Mouse (Mus musculus) thymus, adult 2 months (tissue): ENCODE data around the gene Lrit2.

Experiments used
- CTCF ChIP-seq: fragments of 200-500 bp; IDR thresholded peaks from 2 replicates; pipeline ENCODE4 v1.5.1; 2012; ENCODE audit warnings: mild to moderate bottlenecking, control low read depth, low read length, moderate library complexity, borderline replicate concordance; ENCODE audit not compliant: control insufficient read depth, poor library complexity, insufficient read depth; ENCODE audit errors: extremely low read depth
- POLR2A ChIP-seq: fragments of 200-500 bp; IDR thresholded peaks from 2 replicates; pipeline ENCODE4 v1.6.1; 2012; ENCODE audit warnings: mild to moderate bottlenecking, low read length, control low read depth, moderate library complexity; ENCODE audit not compliant: control insufficient read depth, poor library complexity, insufficient read depth; ENCODE audit errors: extremely low read depth

DNA sequence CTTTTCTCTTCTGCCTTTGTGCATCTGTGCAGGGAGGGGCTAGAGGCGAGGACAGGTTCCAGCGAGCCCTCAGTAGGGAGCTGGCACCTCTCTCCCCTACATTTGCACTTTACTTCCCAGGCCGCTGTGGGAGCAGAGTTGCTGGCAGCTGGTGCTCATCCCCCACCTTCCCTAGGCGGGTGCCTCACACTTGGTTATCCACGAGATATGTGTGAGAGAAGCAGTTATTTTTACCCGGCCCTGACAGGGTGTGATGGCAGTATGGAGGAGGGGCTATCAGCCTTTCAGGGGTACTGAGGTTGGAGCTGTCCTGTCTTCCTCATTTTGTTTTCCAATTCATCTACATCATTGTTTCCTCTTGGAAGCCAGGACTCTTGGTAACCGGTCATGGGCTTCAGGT is 38.1 kb downstream of the Lrit2 start:
- TF ChIP-seq POLR2A (no peak), CTCF (no peak)
